Mouse (Mus musculus) hindlimb bud, embryonic 11.5 days (tissue): ENCODE data around the gene Troap.

Source experiments
- DNase-seq: peaks from one replicate; pipeline ENCODE4 v3.0.0-alpha.2; 2012; ENCODE audit warnings: low read depth, low spot score; ENCODE audit errors: extremely low spot score

Troap gene

GRCm38 (mm10) chr15:99113396-99113975, 39.1 kb downstream of the Troap start:
- DNase-seq, result no peak

- no peak for DNase-seq
Measured at GRCm38 (mm10) chr15:99114312-99115064, 40.1 kb downstream of the Troap start.

GRCm38 (mm10) chr15:99115065-99115423, 40.7 kb downstream of the Troap start:
- DNase-seq, result no peak

GRCm38 (mm10) chr15:99116539-99116938, 42.2 kb downstream of the Troap start:
- no peak for DNase-seq

GRCm38 (mm10) chr15:99120814-99121213, 46.4 kb downstream of the Troap start:
- no peak for DNase-seq

GRCm38 (mm10) chr15:99122642-99123041, 48.3 kb downstream of the Troap start:
- DNase-seq, result no peak

GRCm38 (mm10) chr15:99125711-99126080, 51.3 kb downstream of the Troap start, which contains the start of gene Spats2:
Spats2 (plus strand) TSS chr15:99125916.
- no peak for DNase-seq

- peak; percentile 81 for DNase-seq
Measured at GRCm38 (mm10) chr15:99126081-99126815, 51.9 kb downstream of the Troap start.

GRCm38 (mm10) chr15:99126816-99127365, 52.5 kb downstream of the Troap start:
- DNase-seq, result no peak

- no peak for DNase-seq
Measured at GRCm38 (mm10) chr15:99127851-99128522, 53.6 kb downstream of the Troap start.

GRCm38 (mm10) chr15:99129441-99129840, 55.1 kb downstream of the Troap start:
- no peak for DNase-seq

GRCm38 (mm10) chr15:99129956-99130910, 55.9 kb downstream of the Troap start:
- DNase-seq, result no peak
